Mouse (Mus musculus): ENCODE measurements around the gene Gab2.

DNA sequence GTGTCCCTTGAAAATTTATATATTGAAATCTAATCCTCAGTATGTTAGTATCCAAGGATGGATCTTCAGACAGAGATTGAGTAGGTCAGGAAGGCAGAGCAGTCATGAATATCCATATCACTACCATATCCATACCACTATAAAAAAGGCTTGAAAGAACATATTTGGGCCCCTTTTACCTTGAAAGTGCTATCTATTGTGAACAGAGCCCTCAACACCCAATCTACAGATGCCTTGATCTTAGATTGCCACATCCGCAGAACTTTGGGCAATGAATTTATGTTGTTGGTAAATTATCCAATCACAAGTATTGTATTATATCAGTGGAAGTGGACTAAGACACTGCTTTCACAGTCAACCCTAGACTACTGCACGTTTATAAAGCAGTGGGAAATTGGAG lies 122.5 kb downstream of the Gab2 start:
- TF ChIP-seq POLR2A (IDR thresholded peaks at IDR 0.05; ENCODE audit: low read depth, low read length) (no peak), CTCF (conservative IDR thresholded peaks at IDR 0.05; ENCODE audit: insufficient read depth, insufficient read length, low read depth, low read length) (no peak)

Measured in kidney, adult 2 months (tissue).